Mouse (Mus musculus) kidney, postnatal 0 days (tissue): Measurements from ENCODE around the gene Cdyl. TPM values are rescaled to one million over a fixed set of nuclear protein-coding genes. Genes with fewer than 3 reads are reported as not detected.

Source experiments
- ATAC-seq: fragments of 200-750 bp; cut with Nextera tagmentation; replicated peaks from 2 replicates; pipeline ENCODE4 v1.8.0; 2017; ENCODE audit warnings: low read depth, moderate number of reproducible peaks, moderate TSS enrichment, moderate library complexity; ENCODE audit not compliant: low FRiP score
- DNase-seq: peaks from one replicate; pipeline ENCODE4 v3.0.0-alpha.2; 2016; ENCODE audit warnings: low spot score
- H3K27ac ChIP-seq: fragments of 300-500 bp; sonication (generic); 2 replicates; pipeline ENCODE4 v1.5.1; 2014; ENCODE audit warnings: mild to moderate bottlenecking
- H3K27me3 ChIP-seq: fragments of 300-500 bp; sonication (generic); 2 replicates; pipeline ENCODE4 v1.6.1; 2014; ENCODE audit warnings: low read length, mixed read lengths; ENCODE audit not compliant: insufficient read depth
- H3K36me3 ChIP-seq: fragments of 300-500 bp; sonication (generic); 2 replicates; pipeline ENCODE4 v1.6.1; 2014; ENCODE audit warnings: low read length, mixed read lengths; ENCODE audit not compliant: insufficient read depth
- H3K4me1 ChIP-seq: fragments of 300-500 bp; sonication (generic); replicated peaks from 2 replicates; pipeline ENCODE4 v1.6.1; 2014; ENCODE audit warnings: antibody characterized with exemption, low read length, mixed read lengths; ENCODE audit not compliant: insufficient read depth
- H3K4me2 ChIP-seq: fragments of 300-500 bp; sonication (generic); 2 replicates; pipeline ENCODE4 v1.6.1; 2014; ENCODE audit warnings: mild to moderate bottlenecking, low read length, moderate library complexity, mixed read lengths
- H3K4me3 ChIP-seq: fragments of 300-500 bp; sonication (generic); replicated peaks from 2 replicates; pipeline ENCODE4 v1.5.1; 2014; ENCODE audit warnings: low read depth, low read length
- H3K9ac ChIP-seq: fragments of 300-500 bp; sonication (generic); 2 replicates; pipeline ENCODE4 v1.6.1; 2014; ENCODE audit warnings: low read depth, low read length
- H3K9me3 ChIP-seq: fragments of 300-500 bp; sonication (generic); replicated peaks from 2 replicates; pipeline ENCODE4 v1.6.1; 2016; ENCODE audit warnings: low read length, inconsistent platforms, mixed read lengths
- CTCF ChIP-seq: IDR thresholded peaks from 2 replicates; pipeline ENCODE4 v1.5.1; 2016; ENCODE audit warnings: antibody characterized with exemption, low read depth, mild to moderate bottlenecking, moderate library complexity
- WGBS: fragments of 180-500 bp; shearing (Covaris S2); extraction: QIAGEN DNeasy Blood & Tissue Kit; methylation state at CpG from one replicate; pipeline ENCODE4 v1.1.7; 2014; 5-methylcytosine and 5-hydroxymethylcytosine counted together
- polyA plus RNA-seq: library from polyadenylated mRNA; unstranded; fragments of >200 nt; fragmentation: Nextera tagmentation; extraction: Ambion mirVana; gene quantifications from 2 replicates; pipeline ENCODE4 v1.2.1, GENCODE M21; 2015

Cdyl gene
- polyA plus RNA-seq, 1 experiment from 2014 or later, result 10.2 TPM

GRCm38 (mm10) chr13:35764559-35764958 lies 104.9 kb downstream of the Cdyl start:
- 40% methylated on average over 3 of the region's 3 CpGs for WGBS
- Histone ChIP-seq H3K36me3 (no peaks in the 10 kb centered on the region), H3K4me3 (no peak overlapping the region), H3K9me3 (no peaks in the 10 kb centered on the region), H3K27me3 (no peaks in the 10 kb centered on the region), H3K4me1 (peaks cover 7% of the 10 kb centered on the region), H3K9ac (no peak overlapping the region), H3K27ac (no peak overlapping the region), H3K4me2 (no peak overlapping the region)
- DNase-seq (no peak), ATAC-seq (no peak)
- TF ChIP-seq CTCF, result no peak

- Histone ChIP-seq H3K27ac (no peak overlapping the region), H3K4me1 (peaks cover 7% of the 10 kb centered on the region), H3K4me2 (no peak overlapping the region), H3K36me3 (no peaks in the 10 kb centered on the region), H3K4me3 (no peak overlapping the region), H3K9me3 (no peaks in the 10 kb centered on the region), H3K27me3 (no peaks in the 10 kb centered on the region), H3K9ac (no peak overlapping the region)
- TF ChIP-seq CTCF, result no peak
- WGBS, result 36% methylated on average over 2 of the region's 2 CpGs
- ATAC-seq (no peak), DNase-seq (no peak)
Measured at GRCm38 (mm10) chr13:35765817-35766216, 106.2 kb downstream of the Cdyl start.

GRCm38 (mm10) chr13:35769673-35770072 lies 110.0 kb downstream of the Cdyl start:
- H3K4me1 ChIP-seq, result peaks cover 7% of the 10 kb centered on the region
- no peak overlapping the region for H3K27ac ChIP-seq
- 68% methylated on average over 2 of the region's 2 CpGs for WGBS
- H3K9ac ChIP-seq, result no peak overlapping the region
- DNase-seq (no peak), ATAC-seq (no peak)
- TF ChIP-seq CTCF, result no peak
- no peaks in the 10 kb centered on the region for H3K27me3 ChIP-seq
- no peak overlapping the region for H3K4me2 ChIP-seq
- H3K9me3 ChIP-seq, result no peaks in the 10 kb centered on the region
- H3K36me3 ChIP-seq, result no peaks in the 10 kb centered on the region
- no peak overlapping the region for H3K4me3 ChIP-seq

GRCm38 (mm10) chr13:35770421-35770820 lies 110.8 kb downstream of the Cdyl start:
- DNase-seq, result no peak
- Histone ChIP-seq H3K4me3 (no peak overlapping the region), H3K27ac (no peak overlapping the region), H3K4me2 (no peak overlapping the region), H3K9me3 (no peaks in the 10 kb centered on the region), H3K36me3 (no peaks in the 10 kb centered on the region), H3K27me3 (no peaks in the 10 kb centered on the region), H3K4me1 (peaks cover 6% of the 10 kb centered on the region), H3K9ac (no peak overlapping the region)
- no peak for TF ChIP-seq CTCF
- 83% methylated on average over 9 of the region's 9 CpGs for WGBS
- no peak for ATAC-seq

- H3K27ac ChIP-seq, result no peak overlapping the region
- WGBS, result 69% methylated on average over 9 of the region's 9 CpGs
- ATAC-seq, result no peak
- H3K9me3 ChIP-seq, result no peaks in the 10 kb centered on the region
- no peak overlapping the region for H3K4me3 ChIP-seq
- H3K9ac ChIP-seq, result no peak overlapping the region
- DNase-seq, result no peak
- H3K27me3 ChIP-seq, result no peaks in the 10 kb centered on the region
- H3K4me1 ChIP-seq, result no peaks in the 10 kb centered on the region
- no peaks in the 10 kb centered on the region for H3K36me3 ChIP-seq
- peak; percentile 53 for TF ChIP-seq CTCF
- H3K4me2 ChIP-seq, result no peak overlapping the region
Measured at GRCm38 (mm10) chr13:35771968-35772382, 112.3 kb downstream of the Cdyl start.

DNA sequence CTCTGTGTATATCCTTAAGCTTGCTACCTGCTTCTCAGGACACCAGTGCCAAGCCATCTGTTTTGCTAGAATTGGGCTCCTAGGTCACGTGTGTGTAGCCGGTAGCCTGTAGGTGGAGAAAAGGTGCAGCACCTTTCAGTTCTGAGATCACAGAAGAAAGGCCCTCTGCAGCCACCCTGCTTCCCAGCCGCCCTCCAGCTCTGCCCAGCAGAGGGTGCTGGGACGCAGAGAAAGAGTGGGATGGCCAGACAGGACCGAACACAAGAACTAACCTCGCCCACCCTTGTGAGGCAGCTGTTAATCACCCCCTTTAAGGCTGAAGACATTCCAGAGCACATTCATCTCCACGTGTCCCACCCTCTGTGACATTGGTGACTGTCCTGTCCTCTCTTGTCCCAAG lies 114.1 kb downstream of the Cdyl start:
- H3K4me3 ChIP-seq, result no peak overlapping the region
- H3K36me3 ChIP-seq, result no peaks in the 10 kb centered on the region
- TF ChIP-seq CTCF, result peak; percentile 68
- no peak overlapping the region for H3K9ac ChIP-seq
- no peak overlapping the region for H3K27ac ChIP-seq
- no peaks in the 10 kb centered on the region for H3K4me1 ChIP-seq
- DNase-seq, result no peak
- H3K4me2 ChIP-seq, result no peak overlapping the region
- WGBS, result 50% methylated on average over 7 of the region's 7 CpGs
- no peak for ATAC-seq
- no peaks in the 10 kb centered on the region for H3K9me3 ChIP-seq
- H3K27me3 ChIP-seq, result no peaks in the 10 kb centered on the region

GRCm38 (mm10) chr13:35776123-35776522 lies 116.5 kb downstream of the Cdyl start:
- Histone ChIP-seq H3K36me3 (no peaks in the 10 kb centered on the region), H3K4me1 (no peaks in the 10 kb centered on the region), H3K4me3 (no peak overlapping the region), H3K9me3 (no peaks in the 10 kb centered on the region), H3K27ac (no peak overlapping the region), H3K27me3 (no peaks in the 10 kb centered on the region), H3K9ac (no peak overlapping the region), H3K4me2 (no peak overlapping the region)
- 67% methylated on average over 7 of the region's 7 CpGs for WGBS
- no peak for TF ChIP-seq CTCF
- DNase-seq (peak; percentile 62), ATAC-seq (no peak)
